Mouse (Mus musculus): Measurements from ENCODE around the gene Dvl2. TPM values are rescaled to one million over a fixed set of nuclear protein-coding genes. Genes with fewer than 3 reads are reported as not detected.

The Dvl2 gene
- polyA plus RNA-seq, 1 experiment = 0.48 TPM

DNA sequence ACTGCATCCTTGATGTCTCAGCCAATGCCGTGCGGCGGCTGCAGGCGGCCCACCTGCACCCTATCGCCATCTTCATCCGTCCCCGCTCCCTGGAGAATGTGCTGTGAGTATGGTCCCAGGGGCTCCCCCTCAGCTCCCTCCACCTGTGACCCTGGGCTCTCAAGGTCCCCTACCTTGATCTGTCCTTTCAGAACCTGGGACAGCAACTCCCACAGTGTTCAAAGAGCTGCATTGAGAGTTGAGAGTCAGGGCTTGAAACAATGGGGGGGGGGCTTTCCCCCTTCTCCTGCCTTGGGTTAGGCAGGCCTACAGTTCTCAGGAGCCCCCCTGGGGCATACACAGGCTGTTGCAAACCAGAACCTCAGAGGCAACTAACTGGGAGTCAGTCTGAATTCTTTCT is 43.3 kb downstream of the Dvl2 start:
- Histone ChIP-seq H3K4me3 (replicated peaks) (no peak overlapping the region), H3K27me3 (ENCODE audit: control insufficient read depth) (no peaks in the 10 kb centered on the region), H3K9me3 (ENCODE audit: control insufficient read depth, low read length) (no peaks in the 10 kb centered on the region), H3K36me3 (ENCODE audit: control insufficient read depth) (no peaks in the 10 kb centered on the region), H3K4me1 (ENCODE audit: control insufficient read depth) (peaks cover 4% of the 10 kb centered on the region)
- TF ChIP-seq TAL1 (IDR thresholded peaks at IDR 0.05; ENCODE audit: low read length) = no peak
- no peak for TF ChIP-seq GATA1 (IDR thresholded peaks at IDR 0.05; ENCODE audit: low read length)

DNA sequence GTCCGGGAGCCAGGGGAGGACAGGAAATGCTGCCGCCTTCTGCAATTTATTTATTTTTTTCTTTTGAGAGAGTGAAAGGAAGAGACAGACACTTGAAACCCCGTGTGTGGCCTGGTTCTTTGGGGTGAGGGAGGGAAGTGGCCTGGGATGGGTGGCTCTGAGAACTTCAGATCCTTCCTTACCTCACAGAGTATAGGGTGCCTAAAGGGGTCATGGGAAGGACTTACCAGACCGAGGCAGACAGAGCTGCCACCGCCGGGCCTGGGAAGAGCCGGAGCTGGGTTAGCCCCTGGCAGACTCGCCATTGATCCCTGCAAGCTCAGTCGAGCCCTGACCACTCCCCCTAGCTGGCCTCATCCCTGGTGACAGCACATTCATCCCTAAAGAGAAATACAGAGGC is 45.0 kb downstream of the Dvl2 start:
- Histone ChIP-seq H3K9me3 (ENCODE audit: control insufficient read depth, low read length) (no peaks in the 10 kb centered on the region), H3K4me1 (ENCODE audit: control insufficient read depth) (peaks cover 2% of the 10 kb centered on the region), H3K27me3 (ENCODE audit: control insufficient read depth) (no peaks in the 10 kb centered on the region), H3K36me3 (ENCODE audit: control insufficient read depth) (no peaks in the 10 kb centered on the region), H3K4me3 (replicated peaks) (no peak overlapping the region)
- TF ChIP-seq GATA1 (IDR thresholded peaks at IDR 0.05; ENCODE audit: low read length) (no peak), TAL1 (IDR thresholded peaks at IDR 0.05; ENCODE audit: low read length) (no peak)

DNA sequence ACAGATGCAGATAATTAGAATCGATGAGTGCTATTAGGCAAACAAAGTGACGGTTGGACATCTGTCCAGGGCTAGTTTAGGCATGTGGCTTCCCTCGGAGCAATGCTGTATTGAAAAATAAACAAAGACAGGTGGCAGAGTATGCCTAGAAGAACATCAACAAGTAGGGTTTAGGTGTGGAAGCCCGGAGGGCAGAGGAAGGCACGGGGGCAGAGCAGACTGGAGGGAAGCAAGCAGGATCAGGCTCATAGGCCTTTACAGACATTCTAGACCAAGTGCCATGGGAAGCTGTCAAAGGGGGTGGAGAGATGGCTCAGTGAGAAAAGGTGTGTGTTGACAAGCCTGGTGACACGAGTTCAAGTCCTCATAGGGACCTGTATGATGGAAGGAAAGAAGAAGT is 49.0 kb downstream of the Dvl2 start:
- no peaks in the 10 kb centered on the region for H3K36me3 ChIP-seq (ENCODE audit: control insufficient read depth)
- TF ChIP-seq TAL1 (IDR thresholded peaks at IDR 0.05; ENCODE audit: low read length) (no peak), GATA1 (IDR thresholded peaks at IDR 0.05; ENCODE audit: low read length) (no peak)
- no peaks in the 10 kb centered on the region for H3K27me3 ChIP-seq (ENCODE audit: control insufficient read depth)
- no peaks in the 10 kb centered on the region for H3K4me1 ChIP-seq (ENCODE audit: control insufficient read depth)
- no peaks in the 10 kb centered on the region for H3K9me3 ChIP-seq (ENCODE audit: control insufficient read depth, low read length)
- no peak overlapping the region for H3K4me3 ChIP-seq (replicated peaks)

DNA sequence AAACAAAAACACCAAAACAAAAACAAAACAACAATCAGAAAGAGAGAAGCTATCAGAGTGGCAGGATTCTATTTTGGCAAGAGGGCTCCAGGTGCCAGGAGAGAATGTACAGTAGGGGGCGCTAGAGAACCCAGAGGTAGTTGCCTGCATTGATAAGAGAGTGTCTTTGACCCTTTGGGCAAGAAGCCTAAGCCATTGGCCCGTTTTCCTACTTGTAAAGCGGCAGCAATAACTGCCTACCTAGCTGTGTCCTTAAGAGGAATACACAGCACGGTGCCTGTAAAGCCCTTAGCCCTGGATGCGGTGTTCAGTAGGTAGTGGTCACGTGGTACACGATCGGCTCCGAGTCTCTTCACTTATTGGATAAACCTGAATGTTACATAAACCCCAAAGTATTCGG is 49.4 kb downstream of the Dvl2 start:
- H3K27me3 ChIP-seq (ENCODE audit: control insufficient read depth) = no peaks in the 10 kb centered on the region
- no peaks in the 10 kb centered on the region for H3K4me1 ChIP-seq (ENCODE audit: control insufficient read depth)
- no peaks in the 10 kb centered on the region for H3K36me3 ChIP-seq (ENCODE audit: control insufficient read depth)
- no peak overlapping the region for H3K4me3 ChIP-seq (replicated peaks)
- H3K9me3 ChIP-seq (ENCODE audit: control insufficient read depth, low read length) = no peaks in the 10 kb centered on the region
- TF ChIP-seq GATA1 (IDR thresholded peaks at IDR 0.05; ENCODE audit: low read length) = no peak
- no peak for TF ChIP-seq TAL1 (IDR thresholded peaks at IDR 0.05; ENCODE audit: low read length)

DNA sequence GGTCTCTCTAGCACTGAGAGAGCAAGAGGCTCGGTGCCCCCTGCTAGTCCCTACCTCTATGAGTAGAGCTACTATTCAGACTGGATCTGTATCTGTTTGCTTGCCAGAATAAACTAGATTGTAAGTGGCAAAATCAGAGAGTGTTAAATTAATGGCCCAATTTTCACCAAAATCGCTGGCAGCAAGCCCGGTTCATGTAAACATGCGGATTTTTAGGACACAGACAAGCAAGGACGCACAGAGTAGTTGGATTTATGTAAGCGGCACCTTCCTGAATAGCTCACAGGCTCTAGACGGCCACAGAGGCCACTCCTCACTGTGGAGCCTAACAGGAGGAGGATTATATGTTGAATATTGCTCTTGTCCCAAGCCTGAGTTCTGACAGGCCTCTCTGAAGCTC is 52.8 kb downstream of the Dvl2 start:
- Histone ChIP-seq H3K27me3 (ENCODE audit: control insufficient read depth) (no peaks in the 10 kb centered on the region), H3K9me3 (ENCODE audit: control insufficient read depth, low read length) (no peaks in the 10 kb centered on the region), H3K4me3 (replicated peaks) (no peak overlapping the region), H3K4me1 (ENCODE audit: control insufficient read depth) (peaks cover 6% of the 10 kb centered on the region), H3K36me3 (ENCODE audit: control insufficient read depth) (no peaks in the 10 kb centered on the region)
- TF ChIP-seq TAL1 (IDR thresholded peaks at IDR 0.05; ENCODE audit: low read length) (no peak), GATA1 (IDR thresholded peaks at IDR 0.05; ENCODE audit: low read length) (no peak)

DNA sequence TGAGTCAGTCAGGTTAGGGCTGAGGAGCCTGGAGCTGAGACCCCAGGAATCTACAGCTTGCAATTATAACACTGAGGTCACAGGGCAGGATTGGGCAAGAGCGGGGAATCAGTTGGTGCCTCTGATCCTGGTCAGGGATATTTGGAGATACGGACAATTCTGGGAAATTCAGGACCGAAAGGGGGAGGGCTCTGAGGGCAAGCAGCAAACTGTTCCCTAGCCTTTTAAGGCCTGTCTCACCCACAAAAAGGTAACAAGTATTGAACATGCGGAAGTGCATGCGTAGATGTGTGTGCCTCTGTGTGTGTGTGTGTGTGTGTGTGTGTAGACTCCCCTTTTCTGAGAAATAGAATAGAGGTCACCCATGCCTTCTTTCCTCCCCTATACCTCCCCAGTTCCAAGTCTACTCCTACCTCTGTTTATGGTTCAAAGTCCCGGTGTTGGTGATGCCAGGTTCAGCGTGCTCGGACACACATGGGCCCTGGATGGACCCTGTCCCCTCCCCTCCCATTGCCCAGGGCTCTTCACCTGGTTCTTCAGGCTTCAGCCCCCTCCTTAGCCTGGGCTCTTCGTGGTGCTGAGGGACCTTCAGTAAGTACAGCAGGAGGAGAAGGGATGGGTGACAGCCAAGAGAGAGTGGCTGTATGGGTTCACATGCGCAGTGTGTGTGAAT is 53.6 kb downstream of the Dvl2 start, which contains the start of gene Asgr1:
Gene Asgr1, plus strand, starts transcription at position 188 of the 673 bp plus-strand sequence.
- Histone ChIP-seq H3K36me3 (ENCODE audit: control insufficient read depth) (no peaks in the 10 kb centered on the region), H3K4me3 (replicated peaks) (no peak within 1 kb of the TSS), H3K27me3 (ENCODE audit: control insufficient read depth) (no peaks in the 10 kb centered on the region), H3K9me3 (ENCODE audit: control insufficient read depth, low read length) (no peaks in the 10 kb centered on the region), H3K4me1 (ENCODE audit: control insufficient read depth) (peaks cover 6% of the 10 kb centered on the region)
- TF ChIP-seq GATA1 (IDR thresholded peaks at IDR 0.05; ENCODE audit: low read length) (no peak), TAL1 (IDR thresholded peaks at IDR 0.05; ENCODE audit: low read length) (no peak)

DNA sequence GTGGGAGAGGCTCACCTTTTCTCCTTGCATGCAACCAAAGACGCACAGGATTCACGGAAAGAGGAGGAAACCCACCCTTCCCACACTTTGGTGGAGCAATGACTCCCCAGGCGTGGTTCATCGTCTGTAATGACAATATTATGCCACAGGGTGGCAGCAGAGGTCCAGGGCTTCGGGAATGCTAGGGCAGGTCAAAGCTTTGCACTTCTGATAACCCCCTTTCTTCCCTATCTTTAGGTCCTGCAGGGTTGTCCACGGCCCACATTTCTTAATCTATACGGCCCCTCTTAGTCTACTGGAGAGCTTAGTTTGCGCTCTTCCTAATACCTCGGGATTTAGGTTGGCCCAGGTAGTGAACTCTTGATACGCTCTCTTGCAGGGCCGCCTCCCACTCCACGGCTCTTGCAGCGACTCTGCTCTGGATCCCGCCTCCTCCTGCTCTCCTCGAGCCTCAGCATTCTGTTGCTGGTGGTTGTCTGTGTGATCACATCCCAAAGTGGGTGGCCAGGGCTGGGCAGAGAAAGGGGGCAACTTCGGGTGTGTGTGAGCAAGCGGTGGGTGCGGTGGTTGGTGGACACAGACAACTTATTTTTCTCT is 55.3 kb downstream of the Dvl2 start:
- TF ChIP-seq TAL1 (IDR thresholded peaks at IDR 0.05; ENCODE audit: low read length) = no peak
- TF ChIP-seq GATA1 (IDR thresholded peaks at IDR 0.05; ENCODE audit: low read length) = no peak
- no peaks in the 10 kb centered on the region for H3K36me3 ChIP-seq (ENCODE audit: control insufficient read depth)
- H3K9me3 ChIP-seq (ENCODE audit: control insufficient read depth, low read length) = no peaks in the 10 kb centered on the region
- H3K27me3 ChIP-seq (ENCODE audit: control insufficient read depth) = no peaks in the 10 kb centered on the region
- H3K4me3 ChIP-seq (replicated peaks) = no peak overlapping the region
- H3K4me1 ChIP-seq (ENCODE audit: control insufficient read depth) = peaks cover 6% of the 10 kb centered on the region

DNA sequence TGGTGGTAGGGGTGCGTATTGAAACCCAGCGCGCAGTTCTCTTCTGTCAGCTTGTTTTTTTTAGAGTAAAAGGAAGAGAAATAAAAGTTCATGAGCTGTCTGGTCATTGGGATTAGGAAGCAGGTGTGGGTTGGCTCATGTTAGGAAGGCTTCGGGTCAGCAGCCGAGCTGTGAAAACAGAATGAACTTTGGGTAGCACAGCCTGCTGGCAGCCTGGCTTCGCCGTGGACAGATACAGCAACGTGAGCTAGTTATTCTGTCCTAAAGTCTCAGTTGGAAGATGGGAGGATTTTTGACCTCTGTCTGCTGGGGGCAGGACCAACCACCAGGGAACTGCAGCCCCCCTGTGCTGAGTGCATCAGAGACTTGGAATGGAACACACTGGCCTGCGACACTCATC is 57.4 kb downstream of the Dvl2 start:
- TF ChIP-seq GATA1 (IDR thresholded peaks at IDR 0.05; ENCODE audit: low read length) = no peak
- TF ChIP-seq TAL1 (IDR thresholded peaks at IDR 0.05; ENCODE audit: low read length) = no peak
- H3K4me1 ChIP-seq (ENCODE audit: control insufficient read depth) = peaks cover 6% of the 10 kb centered on the region
- no peaks in the 10 kb centered on the region for H3K27me3 ChIP-seq (ENCODE audit: control insufficient read depth)
- no peaks in the 10 kb centered on the region for H3K36me3 ChIP-seq (ENCODE audit: control insufficient read depth)
- H3K4me3 ChIP-seq (replicated peaks) = no peak overlapping the region
- H3K9me3 ChIP-seq (ENCODE audit: control insufficient read depth, low read length) = no peaks in the 10 kb centered on the region

DNA sequence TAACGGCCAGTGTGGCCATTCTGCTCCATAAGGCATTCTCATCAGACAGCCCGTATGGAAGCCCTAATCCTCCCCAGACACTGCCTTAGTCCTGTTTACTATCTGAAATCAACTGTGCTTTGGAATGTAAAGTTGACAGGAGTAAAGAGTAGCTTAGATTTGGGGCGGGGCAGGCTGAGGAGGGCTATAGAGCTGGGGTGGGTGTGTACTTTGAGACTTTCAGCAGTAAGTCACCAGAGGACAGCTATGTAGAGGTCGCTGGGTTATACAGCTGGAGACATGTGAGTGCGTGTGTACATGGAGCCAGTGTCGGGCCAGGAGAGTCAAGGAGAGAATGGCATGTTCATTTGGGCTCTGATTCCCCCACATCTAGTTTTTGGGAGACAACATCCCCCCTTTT is 59.5 kb downstream of the Dvl2 start:
- H3K27me3 ChIP-seq (ENCODE audit: control insufficient read depth) = no peaks in the 10 kb centered on the region
- no peak overlapping the region for H3K4me3 ChIP-seq (replicated peaks)
- H3K9me3 ChIP-seq (ENCODE audit: control insufficient read depth, low read length) = peaks cover 5% of the 10 kb centered on the region
- peaks cover 6% of the 10 kb centered on the region for H3K4me1 ChIP-seq (ENCODE audit: control insufficient read depth)
- TF ChIP-seq GATA1 (IDR thresholded peaks at IDR 0.05; ENCODE audit: low read length) (no peak), TAL1 (IDR thresholded peaks at IDR 0.05; ENCODE audit: low read length) (no peak)
- H3K36me3 ChIP-seq (ENCODE audit: control insufficient read depth) = no peaks in the 10 kb centered on the region

Other genes with a start within 250 kb of the Dvl2 start
- gene Polr2a, start 242.0 kb upstream of the Dvl2 start, polyA plus RNA-seq (2012) = 14.2 and 14.3 TPM in 2 replicates
- gene Slc35g3, start 238.6 kb upstream of the Dvl2 start, polyA plus RNA-seq (2012) = not detected in 2 replicates
- 0.07 and 0.33 TPM in 2 replicates for gene Zbtb4, start 234.7 kb upstream of the Dvl2 start, polyA plus RNA-seq (2012)
- not detected in 2 replicates for gene Chrnb1, start 204.7 kb upstream of the Dvl2 start, polyA plus RNA-seq (2012)
- 0.01 TPM in 1 of 2 replicates, not detected in the other for gene Fgf11, start 198.7 kb upstream of the Dvl2 start, polyA plus RNA-seq (2012)
- gene Tmem102, start 195.0 kb upstream of the Dvl2 start, polyA plus RNA-seq (2012) = 0.05 TPM in 1 of 2 replicates, not detected in the other
- gene Gm39566, start 185.3 kb upstream of the Dvl2 start, polyA plus RNA-seq (2012) = not detected in 2 replicates
- gene Spem2, start 182.1 kb upstream of the Dvl2 start, polyA plus RNA-seq (2012) = not detected in 2 replicates
- not detected in 2 replicates for gene Spem1, start 178.4 kb upstream of the Dvl2 start, polyA plus RNA-seq (2012)
- gene Nlgn2, start 162.8 kb upstream of the Dvl2 start, polyA plus RNA-seq (2012) = 0.13 and 0.16 TPM in 2 replicates
- 204 and 212 TPM in 2 replicates for gene Tmem256, start 162.1 kb upstream of the Dvl2 start, polyA plus RNA-seq (2012)
- gene Plscr3, start 154.2 kb upstream of the Dvl2 start, polyA plus RNA-seq (2012) = 3.6 and 4.4 TPM in 2 replicates
- 0.94 and 1.1 TPM in 2 replicates for gene Tnk1, start 141.9 kb upstream of the Dvl2 start, polyA plus RNA-seq (2012)
- gene Tmem95, start 122.6 kb upstream of the Dvl2 start, polyA plus RNA-seq (2012) = not detected in 2 replicates
- gene Kctd11, start 119.2 kb upstream of the Dvl2 start, polyA plus RNA-seq (2012) = 0.02 and 0.08 TPM in 2 replicates
- gene Acap1, start 105.1 kb upstream of the Dvl2 start, polyA plus RNA-seq (2012) = 0.23 and 0.37 TPM in 2 replicates
- gene 2810408A11Rik, start 99.6 kb upstream of the Dvl2 start, polyA plus RNA-seq (2012) = 0.14 and 0.18 TPM in 2 replicates
- 5.0 and 5.1 TPM in 2 replicates for gene Neurl4, start 99.5 kb upstream of the Dvl2 start, polyA plus RNA-seq (2012)
- gene Gps2, start 86.7 kb upstream of the Dvl2 start, polyA plus RNA-seq (2012) = 90.4 and 109 TPM in 2 replicates
- gene Eif5a, start 78.6 kb upstream of the Dvl2 start, polyA plus RNA-seq (2012) = 295 and 310 TPM in 2 replicates
- gene Ybx2, start 64.8 kb upstream of the Dvl2 start, polyA plus RNA-seq (2012) = 0.29 and 0.38 TPM in 2 replicates
- gene Slc2a4, start 52.4 kb upstream of the Dvl2 start, polyA plus RNA-seq (2012) = 6.0 and 7.7 TPM in 2 replicates
- gene Cldn7, start 35.8 kb upstream of the Dvl2 start, polyA plus RNA-seq (2012) = not detected in 2 replicates
- 23.2 and 28.5 TPM in 2 replicates for gene Ctdnep1, start 19.4 kb upstream of the Dvl2 start, polyA plus RNA-seq (2012)
- 1.5 and 1.9 TPM in 2 replicates for gene Elp5, start 18.1 kb upstream of the Dvl2 start, polyA plus RNA-seq (2012)
- 50.2 and 55.8 TPM in 2 replicates for gene Gabarap, start 9.5 kb upstream of the Dvl2 start, polyA plus RNA-seq (2012)
- 4.5 and 5.5 TPM in 2 replicates for gene Phf23, start 4.8 kb upstream of the Dvl2 start, polyA plus RNA-seq (2012)
- gene Acadvl, start 14.8 kb downstream of the Dvl2 start, polyA plus RNA-seq (2012) = 2.9 and 3.2 TPM in 2 replicates
- 0.10 and 0.19 TPM in 2 replicates for gene Dlg4, start 16.3 kb downstream of the Dvl2 start, polyA plus RNA-seq (2012)
- not detected in 2 replicates for gene Asgr1, start 53.5 kb downstream of the Dvl2 start, polyA plus RNA-seq (2012)
- 0.05 TPM in 1 of 2 replicates, not detected in the other for gene Asgr2, start 92.0 kb downstream of the Dvl2 start, polyA plus RNA-seq (2012)
- 0.02 TPM in 1 of 2 replicates, not detected in the other for gene Mgl2, start 129.7 kb downstream of the Dvl2 start, polyA plus RNA-seq (2012)
- not detected in 2 replicates for gene Clec10a, start 155.6 kb downstream of the Dvl2 start, polyA plus RNA-seq (2012)
- not detected in 2 replicates for gene Slc16a11, start 212.2 kb downstream of the Dvl2 start, polyA plus RNA-seq (2012)
- gene Slc16a13, start 220.5 kb downstream of the Dvl2 start, polyA plus RNA-seq (2012) = 1.5 and 2.3 TPM in 2 replicates
- gene Bcl6b, start 229.2 kb downstream of the Dvl2 start, polyA plus RNA-seq (2012) = 0.06 and 0.13 TPM in 2 replicates
- 9.8 and 17.9 TPM in 2 replicates for gene 0610010K14Rik, start 237.3 kb downstream of the Dvl2 start, polyA plus RNA-seq (2012)
- gene Gm21988, start 239.2 kb downstream of the Dvl2 start, polyA plus RNA-seq (2012) = 4.0 and 6.0 TPM in 2 replicates
- gene Rnasek, start 239.2 kb downstream of the Dvl2 start, polyA plus RNA-seq (2012) = 23.7 and 29.0 TPM in 2 replicates